Mouse (Mus musculus): ENCODE data around the gene Eif4g1.

- no peak for TF ChIP-seq CTCF (IDR thresholded peaks at IDR 0.05)
- no peak for TF ChIP-seq EP300 (IDR thresholded peaks at IDR 0.05)
These were observed 33.8 kb downstream of the Eif4g1 start for GRCm38 (mm10) chr16:20701729-20702521.

Data from lung, postnatal 0 days (tissue).